Mouse (Mus musculus): ENCODE data around the gene Ddx20. TPM values are rescaled to one million over a fixed set of nuclear protein-coding genes. Genes with fewer than 3 reads are reported as not detected.
A peak's percentile ranks its signal among the peaks of the same experiment; 100 is the strongest.

Gene Ddx20
- polyA plus RNA-seq (2015; fragmentation: Nextera tagmentation; extraction: Ambion mirVana), result 25.2 and 26.0 TPM in 2 replicates

GRCm38 (mm10) chr3:105687324-105688060 lies at the start of gene Ddx20:
TSS of gene Ddx20 (minus strand) at chr3:105687574.
- H3K9me3 ChIP-seq (replicated peaks; ENCODE audit: low read length), result no peaks in the 10 kb centered on the region
- peak within 1 kb of the TSS; percentile 85 for H3K9ac ChIP-seq (ENCODE audit: low read depth, low read length)
- peak; percentile 100 for DNase-seq (ENCODE audit: low spot score)
- ATAC-seq (replicated peaks; ENCODE audit: low FRiP score, low read depth), result peak; percentile 97
- H3K27ac ChIP-seq, result peak within 1 kb of the TSS; percentile 79
- peak; percentile 76 for TF ChIP-seq CTCF (IDR thresholded peaks at IDR 0.05; ENCODE audit: low read depth)
- peak within 1 kb of the TSS; percentile 86 for H3K4me3 ChIP-seq (replicated peaks; ENCODE audit: low read depth, low read length)
- no peaks in the 10 kb centered on the region for H3K27me3 ChIP-seq (ENCODE audit: insufficient read depth, low read length)
- H3K4me2 ChIP-seq (ENCODE audit: low read length), result peak within 1 kb of the TSS; percentile 78
- 0 out of 2 replicates have a peak, but pooled peaks cover 3% of the 10 kb centered on the region for H3K4me1 ChIP-seq (replicated peaks; ENCODE audit: insufficient read depth, low read length)
- H3K36me3 ChIP-seq (ENCODE audit: insufficient read depth, low read length), result peaks cover 14% of the 10 kb centered on the region; the same call in 1 of the 2 replicates
- under 1% methylated on average over 70 of the region's 72 CpGs for WGBS

GRCm38 (mm10) chr3:105737070-105737469 lies 49.7 kb upstream of the Ddx20 start:
- WGBS, result 91% methylated on average over 7 of the region's 7 CpGs
- ATAC-seq (replicated peaks; ENCODE audit: low FRiP score, low read depth), result no peak
- no peak for TF ChIP-seq CTCF (IDR thresholded peaks at IDR 0.05; ENCODE audit: low read depth)
- no peak overlapping the region for H3K9ac ChIP-seq (ENCODE audit: low read depth, low read length)
- no peak overlapping the region for H3K27ac ChIP-seq
- H3K9me3 ChIP-seq (replicated peaks; ENCODE audit: low read length), result no peaks in the 10 kb centered on the region
- no peak overlapping the region for H3K4me3 ChIP-seq (replicated peaks; ENCODE audit: low read depth, low read length)
- H3K36me3 ChIP-seq (ENCODE audit: insufficient read depth, low read length), result peaks cover 7% of the 10 kb centered on the region; the same call in 1 of the 2 replicates
- H3K27me3 ChIP-seq (ENCODE audit: insufficient read depth, low read length), result no peaks in the 10 kb centered on the region
- DNase-seq (ENCODE audit: low spot score), result no peak
- H3K4me2 ChIP-seq (ENCODE audit: low read length), result no peak overlapping the region
- no peaks in the 10 kb centered on the region for H3K4me1 ChIP-seq (replicated peaks; ENCODE audit: insufficient read depth, low read length)

GRCm38 (mm10) chr3:105736148-105736547 lies 48.8 kb upstream of the Ddx20 start:
- Histone ChIP-seq H3K4me3 (replicated peaks; ENCODE audit: low read depth, low read length) (no peak overlapping the region), H3K9ac (ENCODE audit: low read depth, low read length) (no peak overlapping the region), H3K27me3 (ENCODE audit: insufficient read depth, low read length) (no peaks in the 10 kb centered on the region), H3K4me1 (replicated peaks; ENCODE audit: insufficient read depth, low read length) (no peaks in the 10 kb centered on the region), H3K9me3 (replicated peaks; ENCODE audit: low read length) (no peaks in the 10 kb centered on the region), H3K36me3 (ENCODE audit: insufficient read depth, low read length) (peaks cover 8% of the 10 kb centered on the region; the same call in 1 of the 2 replicates), H3K27ac (no peak overlapping the region), H3K4me2 (ENCODE audit: low read length) (no peak overlapping the region)
- TF ChIP-seq CTCF (IDR thresholded peaks at IDR 0.05; ENCODE audit: low read depth), result no peak
- DNase-seq (ENCODE audit: low spot score) (no peak), ATAC-seq (replicated peaks; ENCODE audit: low FRiP score, low read depth) (no peak)
- 87% methylated on average over 1 of the region's 1 CpGs for whole genome bisulfite sequencing

- DNase-seq (ENCODE audit: low spot score) (no peak), ATAC-seq (replicated peaks; ENCODE audit: low FRiP score, low read depth) (no peak)
- Histone ChIP-seq H3K36me3 (ENCODE audit: insufficient read depth, low read length) (peaks cover 17% of the 10 kb centered on the region; the same call in 1 of the 2 replicates), H3K4me2 (ENCODE audit: low read length) (no peak overlapping the region), H3K27me3 (ENCODE audit: insufficient read depth, low read length) (no peaks in the 10 kb centered on the region), H3K9ac (ENCODE audit: low read depth, low read length) (no peak overlapping the region), H3K4me1 (replicated peaks; ENCODE audit: insufficient read depth, low read length) (no peaks in the 10 kb centered on the region), H3K27ac (no peak overlapping the region), H3K4me3 (replicated peaks; ENCODE audit: low read depth, low read length) (no peak overlapping the region), H3K9me3 (replicated peaks; ENCODE audit: low read length) (no peaks in the 10 kb centered on the region)
- no peak for TF ChIP-seq CTCF (IDR thresholded peaks at IDR 0.05; ENCODE audit: low read depth)
These were observed 47.9 kb upstream of the Ddx20 start for GRCm38 (mm10) chr3:105735285-105735684.

- Histone ChIP-seq H3K27me3 (ENCODE audit: insufficient read depth, low read length) (no peaks in the 10 kb centered on the region), H3K4me3 (replicated peaks; ENCODE audit: low read depth, low read length) (no peak overlapping the region), H3K36me3 (ENCODE audit: insufficient read depth, low read length) (peaks cover 17% of the 10 kb centered on the region; the same call in 1 of the 2 replicates), H3K27ac (no peak overlapping the region), H3K9ac (ENCODE audit: low read depth, low read length) (no peak overlapping the region), H3K4me2 (ENCODE audit: low read length) (no peak overlapping the region), H3K9me3 (replicated peaks; ENCODE audit: low read length) (no peaks in the 10 kb centered on the region), H3K4me1 (replicated peaks; ENCODE audit: insufficient read depth, low read length) (no peaks in the 10 kb centered on the region)
- 89% methylated on average over 4 of the region's 4 CpGs for WGBS
- TF ChIP-seq CTCF (IDR thresholded peaks at IDR 0.05; ENCODE audit: low read depth), result no peak
- DNase-seq (ENCODE audit: low spot score), result no peak
- ATAC-seq (replicated peaks; ENCODE audit: low FRiP score, low read depth), result no peak
These were observed 46.2 kb upstream of the Ddx20 start for GRCm38 (mm10) chr3:105733538-105733937.

- H3K27ac ChIP-seq, result no peak overlapping the region
- ATAC-seq (replicated peaks; ENCODE audit: low FRiP score, low read depth), result no peak
These were observed 45.0 kb upstream of the Ddx20 start for GRCm38 (mm10) chr3:105732360-105732759.

More at GRCm38 (mm10) chr3:105732360-105732759, 45.0 kb upstream of the Ddx20 start:
- TF ChIP-seq CTCF (IDR thresholded peaks at IDR 0.05; ENCODE audit: low read depth), result no peak
- DNase-seq (ENCODE audit: low spot score), result no peak
- Histone ChIP-seq H3K9me3 (replicated peaks; ENCODE audit: low read length) (no peaks in the 10 kb centered on the region), H3K4me3 (replicated peaks; ENCODE audit: low read depth, low read length) (no peak overlapping the region), H3K4me1 (replicated peaks; ENCODE audit: insufficient read depth, low read length) (no peaks in the 10 kb centered on the region), H3K27me3 (ENCODE audit: insufficient read depth, low read length) (no peaks in the 10 kb centered on the region), H3K4me2 (ENCODE audit: low read length) (no peak overlapping the region), H3K9ac (ENCODE audit: low read depth, low read length) (no peak overlapping the region), H3K36me3 (ENCODE audit: insufficient read depth, low read length) (peaks cover 10% of the 10 kb centered on the region; the same call in 1 of the 2 replicates)
- WGBS, result 93% methylated on average over 4 of the region's 4 CpGs
